Mouse (Mus musculus) hindbrain, embryonic 12.5 days (tissue): ENCODE data around the gene Tlr6. TPM values are rescaled to one million over a fixed set of nuclear protein-coding genes. Genes with fewer than 3 reads are reported as not detected.

Source experiments
- ATAC-seq: fragments of 200-750 bp; cut with Nextera tagmentation; 2 replicates; pipeline ENCODE4 v1.8.0; 2017; ENCODE audit warnings: moderate TSS enrichment; ENCODE audit not compliant: low FRiP score
- H3K27ac ChIP-seq: fragments of 300-500 bp; sonication (generic); 2 replicates; pipeline ENCODE4 v1.5.1; 2016; ENCODE audit warnings: mild to moderate bottlenecking
- H3K27me3 ChIP-seq: fragments of 300-500 bp; sonication (generic); 2 replicates; pipeline ENCODE4 v1.6.1; 2016; ENCODE audit warnings: mild to moderate bottlenecking
- H3K36me3 ChIP-seq: fragments of 300-500 bp; sonication (generic); 2 replicates; pipeline ENCODE4 v1.6.1; 2016; ENCODE audit warnings: mild to moderate bottlenecking
- H3K4me1 ChIP-seq: fragments of 300-500 bp; sonication (generic); 2 replicates; pipeline ENCODE4 v1.6.1; 2016
- H3K4me2 ChIP-seq: fragments of 300-500 bp; sonication (generic); replicated peaks from 2 replicates; pipeline ENCODE4 v1.6.1; 2016; ENCODE audit warnings: mild to moderate bottlenecking
- H3K4me3 ChIP-seq: fragments of 300-500 bp; sonication (generic); 2 replicates; pipeline ENCODE4 v1.5.1; 2016; ENCODE audit warnings: mild to moderate bottlenecking
- H3K9ac ChIP-seq: fragments of 300-500 bp; sonication (generic); 2 replicates; pipeline ENCODE4 v1.6.1; 2016; ENCODE audit warnings: mild to moderate bottlenecking, moderate library complexity
- H3K9me3 ChIP-seq: fragments of 300-500 bp; sonication (generic); replicated peaks from 2 replicates; pipeline ENCODE4 v1.6.1; 2016; ENCODE audit warnings: mild to moderate bottlenecking
- WGBS: fragments of 180-500 bp; shearing (Covaris S2); methylation state at CpG from one replicate; pipeline ENCODE4 v1.1.7; 2016; 5-methylcytosine and 5-hydroxymethylcytosine counted together
- microRNA counts: library from miRNA; unstranded; fragments of <30 nt; microRNA quantifications from one replicate; lab custom pipeline; 2017
- microRNA-seq: library from miRNA; unstranded; fragments of <30 nt; microRNA quantifications from one replicate; pipeline ENCODE4, GENCODE M21; 2017
- polyA plus RNA-seq: library from polyadenylated mRNA; unstranded; fragments of >200 nt; fragmentation: Nextera tagmentation; extraction: Ambion mirVana; gene quantifications from 2 replicates; pipeline ENCODE4 v1.2.1, GENCODE M21; 2016

The Tlr6 gene
- polyA plus RNA-seq, 1 experiment from 2014 or later: 1.1 TPM

DNA sequence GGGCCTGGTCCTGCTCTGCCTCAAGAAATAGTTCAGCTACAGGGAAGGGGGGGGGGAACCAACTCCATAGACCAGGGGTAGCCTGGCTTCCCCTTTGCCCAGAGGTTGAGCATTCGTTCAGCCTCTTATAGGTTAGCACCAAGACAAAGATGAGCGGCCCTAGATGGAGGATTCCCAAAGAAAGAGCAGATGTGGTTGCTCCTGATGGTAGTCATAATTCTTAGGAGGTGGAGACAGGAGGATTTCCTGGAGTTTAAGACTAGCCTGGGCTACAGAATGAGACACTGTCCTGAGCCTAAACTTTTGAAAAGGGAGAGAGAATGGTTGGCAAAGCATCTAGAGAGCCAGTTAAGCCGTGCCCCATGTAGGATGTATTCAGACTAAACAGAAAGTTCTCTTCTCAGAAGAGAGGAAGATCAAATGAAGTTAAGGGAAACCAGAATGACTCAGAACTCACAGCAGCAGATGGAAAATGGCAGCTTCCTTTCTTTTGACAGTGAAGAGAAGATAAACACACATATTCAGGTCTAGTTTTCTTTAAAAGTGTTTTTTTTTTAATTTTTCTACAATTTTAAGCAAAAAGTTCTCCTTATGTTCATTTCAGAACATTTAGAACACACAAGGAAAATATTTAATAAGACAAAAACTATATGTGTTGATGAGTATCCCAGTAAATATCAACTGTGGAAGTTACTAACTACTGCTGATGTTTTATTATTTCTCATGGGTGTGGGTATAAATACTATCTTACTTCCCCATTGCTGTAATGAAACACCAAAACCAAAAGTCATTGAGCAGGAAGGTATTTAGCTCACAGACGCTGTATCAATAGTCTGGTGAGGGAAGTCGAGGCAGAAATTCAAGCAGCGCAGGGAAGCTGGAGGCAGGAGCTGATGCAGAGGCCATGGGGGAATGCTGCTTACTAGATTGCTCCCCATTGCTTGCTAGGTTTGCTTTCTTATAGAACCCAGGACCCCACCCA, 41.0 kb downstream of the Tlr6 start:
- Histone ChIP-seq H3K4me2 (no peak overlapping the region), H3K4me1 (no peaks in the 10 kb centered on the region), H3K9me3 (no peaks in the 10 kb centered on the region; the same call in 1 of the 2 replicates), H3K4me3 (no peak overlapping the region), H3K27me3 (no peaks in the 10 kb centered on the region), H3K27ac (no peak overlapping the region), H3K9ac (no peak overlapping the region), H3K36me3 (no peaks in the 10 kb centered on the region)
- 88% methylated on average over 6 of the region's 6 CpGs for WGBS
- ATAC-seq: no peak

DNA sequence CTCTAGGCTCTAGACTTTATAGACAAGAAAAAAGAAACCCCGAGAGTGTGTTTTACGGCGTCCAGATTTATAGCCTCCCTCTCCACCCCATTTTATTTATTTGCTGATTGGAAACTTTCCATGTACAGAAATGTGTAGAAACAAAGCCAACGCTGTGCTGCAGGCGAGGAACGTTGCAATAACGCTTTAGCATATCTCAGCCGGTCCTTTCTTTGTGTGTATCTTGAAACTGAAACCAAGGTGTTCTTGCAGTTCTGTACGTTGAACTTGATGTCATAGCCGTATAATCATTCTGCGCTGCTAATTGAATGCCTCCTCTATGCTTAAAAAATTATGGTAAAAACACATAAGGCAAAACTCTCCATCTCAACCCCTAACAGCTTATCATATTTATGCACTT, 42.2 kb downstream of the Tlr6 start:
- Histone ChIP-seq H3K36me3 (no peaks in the 10 kb centered on the region), H3K4me1 (no peaks in the 10 kb centered on the region), H3K9ac (no peak overlapping the region), H3K27me3 (no peaks in the 10 kb centered on the region), H3K27ac (no peak overlapping the region), H3K9me3 (no peaks in the 10 kb centered on the region; the same call in 1 of the 2 replicates), H3K4me2 (no peak overlapping the region), H3K4me3 (no peak overlapping the region)
- WGBS: 96% methylated on average over 11 of the region's 11 CpGs
- no peak for ATAC-seq

DNA sequence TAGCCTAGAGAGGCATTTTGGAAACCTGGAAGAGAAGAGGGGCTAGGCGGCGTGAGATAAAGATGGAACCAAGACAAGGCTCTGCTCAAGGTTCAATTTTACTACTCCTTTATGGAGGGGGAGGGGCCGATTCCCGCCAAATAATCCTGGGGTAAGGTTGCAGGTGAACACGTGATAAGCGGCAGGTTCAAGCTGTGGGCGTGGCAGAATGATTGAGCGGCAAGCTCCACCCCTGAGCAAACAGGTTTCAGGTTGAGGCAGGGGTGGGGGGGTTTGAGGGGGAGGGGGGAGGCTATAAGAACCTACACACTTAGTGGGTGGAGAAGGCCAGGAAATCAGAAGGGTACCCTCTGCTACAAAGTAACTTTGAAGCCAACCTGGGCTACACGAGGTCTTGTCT, 42.7 kb downstream of the Tlr6 start:
- H3K4me2 ChIP-seq: no peak overlapping the region
- no peaks in the 10 kb centered on the region for H3K27me3 ChIP-seq
- H3K27ac ChIP-seq: no peak overlapping the region
- H3K4me3 ChIP-seq: no peak overlapping the region
- WGBS: 94% methylated on average over 9 of the region's 9 CpGs
- no peaks in the 10 kb centered on the region for H3K4me1 ChIP-seq
- no peaks in the 10 kb centered on the region; the same call in 1 of the 2 replicates for H3K9me3 ChIP-seq
- H3K36me3 ChIP-seq: no peaks in the 10 kb centered on the region
- H3K9ac ChIP-seq: no peak overlapping the region
- no peak for ATAC-seq

- Histone ChIP-seq H3K27ac (no peak overlapping the region), H3K27me3 (no peaks in the 10 kb centered on the region), H3K4me3 (no peak overlapping the region), H3K9ac (no peak overlapping the region), H3K9me3 (no peaks in the 10 kb centered on the region), H3K36me3 (no peaks in the 10 kb centered on the region), H3K4me1 (no peaks in the 10 kb centered on the region), H3K4me2 (no peak overlapping the region)
- 89% methylated on average over 6 of the region's 6 CpGs for WGBS
- no peak for ATAC-seq
These were observed 51.2 kb downstream of the Tlr6 start for GRCm38 (mm10) chr5:64908585-64909284.

DNA sequence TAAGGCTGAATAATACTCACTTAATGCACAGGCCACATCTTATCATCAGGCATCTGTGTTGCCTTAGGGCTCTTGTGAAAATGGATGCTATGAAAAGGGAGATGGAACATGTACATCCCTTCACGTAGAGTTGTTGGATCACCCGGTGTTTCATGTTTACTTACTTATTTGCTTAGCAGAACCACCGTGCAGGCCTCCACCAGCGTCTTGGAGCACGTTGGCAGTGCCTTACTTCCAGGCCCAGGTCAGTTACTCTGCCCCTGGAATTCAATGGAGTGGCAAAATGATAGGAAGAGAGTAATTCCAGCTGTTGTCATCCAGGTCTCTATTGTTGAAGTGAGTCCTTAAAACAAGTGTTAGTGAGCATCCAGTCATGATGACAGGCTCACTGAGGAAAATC, 52.0 kb downstream of the Tlr6 start:
- no peak for ATAC-seq

GRCm38 (mm10) chr5:64905516-64906271, 54.2 kb downstream of the Tlr6 start:
- ATAC-seq: no peak
- Histone ChIP-seq H3K4me3 (no peak overlapping the region), H3K9ac (no peak overlapping the region), H3K36me3 (no peaks in the 10 kb centered on the region), H3K9me3 (no peaks in the 10 kb centered on the region), H3K27ac (no peak overlapping the region), H3K27me3 (no peaks in the 10 kb centered on the region), H3K4me2 (no peak overlapping the region), H3K4me1 (no peaks in the 10 kb centered on the region)
- 67% methylated on average over 14 of the region's 14 CpGs for WGBS

More for the DNA sequence above, 52.0 kb downstream of the Tlr6 start:
- Histone ChIP-seq H3K4me1 (no peaks in the 10 kb centered on the region), H3K4me2 (no peak overlapping the region), H3K9ac (no peak overlapping the region), H3K4me3 (no peak overlapping the region), H3K27me3 (no peaks in the 10 kb centered on the region), H3K9me3 (no peaks in the 10 kb centered on the region), H3K36me3 (no peaks in the 10 kb centered on the region), H3K27ac (no peak overlapping the region)
- WGBS: 94% methylated on average over 5 of the region's 5 CpGs

MicroRNAs encoded within 50 kb of the gene (microRNA counts, 519-probe panel; counts per million panel counts)
- 470 counts per million, percentile 58 among the panel's probes with 10 or more counts for microRNA mmu-miR-574-3p (lab: Ali Mortazavi, UCI)
- 470 counts per million, percentile 58 among the panel's probes with 10 or more counts for microRNA mmu-miR-574-5p (lab: Ali Mortazavi, UCI)

Small RNA genes lying within 50 kb of the gene (microRNA-seq; reads per million reads assigned to microRNA genes)
- gene Mir574: 109 reads per million, percentile 46 among the genes with 10 or more reads in this experiment

Other genes with a start within 250 kb of the Tlr6 start
- gene Klf3, start 156.7 kb downstream of the Tlr6 start, polyA plus RNA-seq: 44.6 and 50.7 TPM in 2 replicates
- gene Tlr1, start 26.5 kb downstream of the Tlr6 start, polyA plus RNA-seq: 0.53 and 0.62 TPM in 2 replicates
- 27.9 and 31.9 TPM in 2 replicates for gene Fam114a1, start 10.0 kb upstream of the Tlr6 start, polyA plus RNA-seq
- gene Tmem156, start 132.0 kb upstream of the Tlr6 start, polyA plus RNA-seq: not detected in 2 replicates
- 33.3 and 33.7 TPM in 2 replicates for gene Klhl5, start 147.4 kb upstream of the Tlr6 start, polyA plus RNA-seq
- gene Wdr19, start 239.6 kb upstream of the Tlr6 start, polyA plus RNA-seq: 16.4 and 18.7 TPM in 2 replicates